Mouse (Mus musculus): ENCODE measurements at regions not wholly inside any gene's neighbourhood (a gene's known extent, or its start where the extent isn't known, plus 50 kb on each side); places are given as distances from the start of the nearest gene placed in this dataset.

DNA sequence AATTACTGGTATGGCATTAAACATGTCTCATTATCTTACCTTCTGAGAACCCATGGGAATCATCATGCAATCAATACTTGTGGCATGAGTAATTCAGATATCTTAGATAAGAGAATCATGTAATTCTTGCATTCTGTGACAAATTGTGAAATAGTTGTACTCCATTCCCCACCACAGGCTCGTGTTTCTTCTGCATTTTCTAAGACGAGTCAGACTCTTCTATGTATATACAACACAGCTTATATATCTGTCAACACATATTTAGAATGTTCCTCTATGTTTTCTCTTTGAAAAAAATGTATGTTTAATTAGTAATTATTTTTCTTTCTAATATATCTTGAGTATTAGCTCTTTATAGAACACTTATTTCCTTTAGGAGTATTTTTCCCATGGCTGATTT, 527.7 kb downstream of the Otol1 start:
- Histone ChIP-seq H3K4me2 (ENCODE audit: low read depth, low read length, severe bottlenecking) (no peak overlapping the region), H3K4me1 (replicated peaks; ENCODE audit: control insufficient read depth, insufficient read depth, low read length) (no peaks in the 10 kb centered on the region), H3K4me3 (ENCODE audit: low read depth, low read length) (no peak overlapping the region), H3K27me3 (ENCODE audit: control insufficient read depth, insufficient read depth, low read length) (no peaks in the 10 kb centered on the region), H3K9me3 (ENCODE audit: control insufficient read depth, low read length) (no peaks in the 10 kb centered on the region), H3K27ac (ENCODE audit: low read depth, low read length) (no peak overlapping the region), H3K9ac (ENCODE audit: low read length) (no peak overlapping the region), H3K36me3 (ENCODE audit: control insufficient read depth, insufficient read depth, low read length) (no peaks in the 10 kb centered on the region)
- ATAC-seq (replicated peaks; ENCODE audit: low FRiP score) (no peak), DNase-seq (ENCODE audit: low spot score) (no peak)
- WGBS = 88% methylated on average over 2 of the region's 2 CpGs

DNA sequence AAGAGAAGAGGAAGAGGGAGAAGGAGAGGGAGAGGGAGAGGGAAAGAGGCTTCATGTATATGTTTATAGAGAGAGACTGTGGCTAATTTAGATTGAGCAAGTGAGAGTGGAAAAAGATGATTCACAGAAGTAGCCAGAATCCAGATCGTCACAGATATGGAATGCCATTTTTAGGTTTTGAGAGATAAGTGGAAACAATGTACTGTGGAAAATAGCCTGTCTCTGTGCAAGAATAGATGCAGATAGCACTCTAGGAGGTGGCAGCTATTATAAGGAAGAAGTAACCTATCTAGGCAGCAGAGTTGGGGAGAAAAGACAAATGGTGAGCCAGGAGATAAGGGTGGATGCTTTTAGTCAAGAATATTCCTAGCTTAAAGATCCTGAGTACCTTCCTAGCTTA, 536.5 kb downstream of the Otol1 start:
- H3K27me3 ChIP-seq (ENCODE audit: control insufficient read depth, insufficient read depth, low read length) = no peaks in the 10 kb centered on the region
- H3K4me3 ChIP-seq (ENCODE audit: low read depth, low read length) = no peak overlapping the region
- no peak overlapping the region for H3K9ac ChIP-seq (ENCODE audit: low read length)
- no peaks in the 10 kb centered on the region for H3K36me3 ChIP-seq (ENCODE audit: control insufficient read depth, insufficient read depth, low read length)
- ATAC-seq (replicated peaks; ENCODE audit: low FRiP score) = no peak
- DNase-seq (ENCODE audit: low spot score) = no peak
- WGBS = 90% methylated on average over 1 of the region's 1 CpGs
- no peak overlapping the region for H3K27ac ChIP-seq (ENCODE audit: low read depth, low read length)
- H3K4me2 ChIP-seq (ENCODE audit: low read depth, low read length, severe bottlenecking) = no peak overlapping the region
- no peaks in the 10 kb centered on the region for H3K9me3 ChIP-seq (ENCODE audit: control insufficient read depth, low read length)
- no peaks in the 10 kb centered on the region for H3K4me1 ChIP-seq (replicated peaks; ENCODE audit: control insufficient read depth, insufficient read depth, low read length)

DNA sequence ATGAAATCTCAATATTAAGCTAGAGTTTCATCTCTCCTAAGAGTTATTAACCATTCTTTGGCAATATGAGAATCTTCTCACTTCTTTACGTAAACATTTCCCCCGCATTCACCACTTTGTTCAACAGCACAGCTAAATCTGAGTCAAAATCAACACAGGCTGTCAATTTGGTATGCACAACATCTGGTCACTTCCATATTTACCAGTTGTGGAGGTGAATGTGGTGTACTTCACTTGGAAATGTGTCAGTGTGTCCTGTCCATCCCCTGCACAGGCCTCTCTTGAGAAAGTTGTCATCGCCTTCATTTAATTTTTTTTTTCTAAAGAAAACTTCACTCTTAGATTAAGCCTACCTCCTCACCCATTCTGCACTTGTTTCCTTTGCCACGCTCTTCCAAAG, 550.4 kb downstream of the Otol1 start:
- Histone ChIP-seq H3K27ac (ENCODE audit: low read depth, low read length) (no peak overlapping the region), H3K4me3 (ENCODE audit: low read depth, low read length) (no peak overlapping the region), H3K4me1 (replicated peaks; ENCODE audit: control insufficient read depth, insufficient read depth, low read length) (no peaks in the 10 kb centered on the region), H3K27me3 (ENCODE audit: control insufficient read depth, insufficient read depth, low read length) (no peaks in the 10 kb centered on the region), H3K4me2 (ENCODE audit: low read depth, low read length, severe bottlenecking) (no peak overlapping the region), H3K9me3 (ENCODE audit: control insufficient read depth, low read length) (no peaks in the 10 kb centered on the region), H3K9ac (ENCODE audit: low read length) (no peak overlapping the region), H3K36me3 (ENCODE audit: control insufficient read depth, insufficient read depth, low read length) (no peaks in the 10 kb centered on the region)
- ATAC-seq (replicated peaks; ENCODE audit: low FRiP score) = no peak
- 91% methylated on average over 4 of the region's 4 CpGs for WGBS
- no peak for DNase-seq (ENCODE audit: low spot score)

DNA sequence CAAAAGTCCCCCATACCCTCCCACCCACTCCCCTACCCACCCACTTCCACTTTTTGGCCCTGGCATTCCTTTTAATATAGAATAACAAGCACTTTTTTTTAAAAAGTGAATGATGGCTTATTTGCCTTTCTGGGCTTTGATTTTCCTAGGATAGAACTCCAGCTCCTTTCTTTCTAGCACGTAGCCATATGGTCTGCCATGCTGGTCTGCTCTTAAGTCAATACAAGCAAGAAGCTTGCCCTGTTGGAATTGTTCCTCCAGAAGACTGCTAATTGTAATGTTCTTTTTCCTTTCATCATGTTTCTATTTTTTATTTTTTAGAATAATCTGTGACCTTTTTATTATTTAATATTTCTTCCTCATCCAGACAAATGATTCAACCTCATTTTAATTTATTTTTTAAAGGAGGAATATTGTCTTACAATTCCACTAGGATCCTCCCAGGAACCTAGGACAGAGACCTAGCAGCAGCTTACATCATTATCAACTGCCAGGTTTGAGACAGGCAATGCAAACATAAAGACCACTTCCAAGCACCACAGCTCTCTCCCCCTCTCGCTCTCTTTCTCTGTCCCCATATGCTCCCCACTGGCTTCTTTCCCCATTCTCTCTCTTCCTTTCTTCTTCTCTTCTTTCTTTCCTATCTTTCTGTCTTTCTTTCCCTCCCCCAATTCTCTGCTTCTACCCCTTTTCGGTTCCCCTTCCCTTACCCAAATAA, 558.9 kb downstream of the Otol1 start:
- Histone ChIP-seq H3K9ac (ENCODE audit: low read length) (no peak overlapping the region), H3K4me3 (ENCODE audit: low read depth, low read length) (no peak overlapping the region), H3K4me2 (ENCODE audit: low read depth, low read length, severe bottlenecking) (no peak overlapping the region), H3K9me3 (ENCODE audit: control insufficient read depth, low read length) (no peaks in the 10 kb centered on the region), H3K36me3 (ENCODE audit: control insufficient read depth, insufficient read depth, low read length) (no peaks in the 10 kb centered on the region), H3K4me1 (replicated peaks; ENCODE audit: control insufficient read depth, insufficient read depth, low read length) (no peaks in the 10 kb centered on the region), H3K27me3 (ENCODE audit: control insufficient read depth, insufficient read depth, low read length) (no peaks in the 10 kb centered on the region), H3K27ac (ENCODE audit: low read depth, low read length) (no peak overlapping the region)
- WGBS = 86% methylated on average over 3 of the region's 3 CpGs
- DNase-seq (ENCODE audit: low spot score) = no peak
- ATAC-seq (replicated peaks; ENCODE audit: low FRiP score) = no peak

DNA sequence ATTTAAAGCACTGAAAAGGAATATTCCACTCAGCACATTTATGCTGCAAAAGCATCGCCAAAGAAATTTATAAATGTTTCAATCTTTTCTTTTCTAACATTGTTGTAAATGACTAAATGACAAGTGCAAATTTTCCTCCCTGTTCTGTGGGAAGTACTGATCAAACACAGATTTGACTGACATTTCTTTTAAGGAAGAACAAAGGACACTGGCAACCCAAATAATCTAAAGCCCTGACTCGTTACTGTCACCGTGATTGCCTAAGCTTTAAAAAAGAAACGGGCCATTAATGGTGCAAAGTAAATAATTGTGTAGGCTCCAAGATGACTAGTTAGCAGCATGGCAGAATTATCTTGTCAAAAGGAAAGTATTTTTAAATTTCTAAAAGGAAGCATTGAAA, 587.4 kb downstream of the Otol1 start:
- no peak for ATAC-seq (replicated peaks; ENCODE audit: low FRiP score)
- Histone ChIP-seq H3K27ac (ENCODE audit: low read depth, low read length) (no peak overlapping the region), H3K4me1 (replicated peaks; ENCODE audit: control insufficient read depth, insufficient read depth, low read length) (no peaks in the 10 kb centered on the region), H3K4me2 (ENCODE audit: low read depth, low read length, severe bottlenecking) (no peak overlapping the region), H3K4me3 (ENCODE audit: low read depth, low read length) (no peak overlapping the region), H3K27me3 (ENCODE audit: control insufficient read depth, insufficient read depth, low read length) (no peaks in the 10 kb centered on the region), H3K9ac (ENCODE audit: low read length) (no peak overlapping the region), H3K36me3 (ENCODE audit: control insufficient read depth, insufficient read depth, low read length) (no peaks in the 10 kb centered on the region), H3K9me3 (ENCODE audit: control insufficient read depth, low read length) (no peaks in the 10 kb centered on the region)
- no peak for DNase-seq (ENCODE audit: low spot score)
- 37% methylated on average over 4 of the region's 4 CpGs for WGBS
